Mouse (Mus musculus): Measurements from ENCODE around the gene Sun1.

The Sun1 gene

DNA sequence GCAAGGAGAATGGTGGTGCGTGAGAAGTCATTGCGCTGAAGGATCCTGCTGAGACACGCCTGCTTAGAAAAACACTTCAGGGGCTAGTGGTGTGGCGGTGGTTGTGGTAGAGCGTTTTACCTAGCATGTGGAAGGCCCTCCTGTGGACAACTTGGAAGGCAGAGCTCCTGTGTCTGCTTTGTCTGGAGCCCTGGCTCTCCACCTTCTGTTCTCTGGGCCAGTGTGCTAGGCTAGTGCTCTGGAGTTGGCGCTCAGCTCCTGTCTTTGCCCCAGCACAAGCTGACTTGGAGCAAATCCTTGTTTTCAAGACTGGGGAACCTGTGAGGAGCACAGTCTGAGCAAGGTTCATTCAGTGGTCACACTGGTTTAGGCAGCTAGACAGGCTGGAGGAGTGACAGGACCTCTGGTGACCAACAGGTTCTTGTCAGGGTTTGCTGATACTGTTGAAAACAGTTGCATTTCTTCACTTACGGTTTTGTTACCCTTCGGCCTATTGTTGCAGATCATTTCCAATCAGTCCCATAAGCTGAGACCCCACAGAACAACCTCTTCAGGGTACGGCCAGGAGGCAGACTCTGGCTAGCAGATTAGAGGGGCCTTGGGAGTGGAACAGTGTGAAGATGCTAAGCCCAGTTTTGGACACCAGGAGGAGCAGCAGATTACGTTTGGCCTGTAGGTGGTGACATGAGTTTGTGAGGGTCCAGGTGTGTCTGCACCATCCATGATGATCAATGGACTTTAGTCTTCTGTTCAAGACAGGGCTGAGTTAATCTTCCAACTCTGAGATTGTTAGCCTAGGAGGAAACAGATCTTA is 8.6 kb downstream of the Sun1 start:
- no peak for DNase-seq

DNA sequence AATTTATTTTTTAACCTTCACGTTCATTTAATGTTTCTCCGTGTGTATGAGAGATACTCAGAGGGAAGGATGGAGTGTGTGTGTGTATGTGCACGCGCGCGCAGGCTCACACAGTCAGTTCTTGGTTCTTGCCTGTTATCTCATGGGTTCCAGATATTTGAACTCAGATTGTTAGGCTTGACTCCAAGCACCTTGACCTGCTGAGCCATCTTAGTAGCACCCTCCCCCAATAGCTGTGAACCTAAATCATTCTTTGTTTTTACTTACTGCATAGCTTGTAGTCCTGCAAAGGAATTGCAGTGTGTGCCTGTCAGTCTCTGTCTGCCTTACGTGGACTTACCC is 9.2 kb downstream of the Sun1 start:
- DNase-seq: no peak

DNA sequence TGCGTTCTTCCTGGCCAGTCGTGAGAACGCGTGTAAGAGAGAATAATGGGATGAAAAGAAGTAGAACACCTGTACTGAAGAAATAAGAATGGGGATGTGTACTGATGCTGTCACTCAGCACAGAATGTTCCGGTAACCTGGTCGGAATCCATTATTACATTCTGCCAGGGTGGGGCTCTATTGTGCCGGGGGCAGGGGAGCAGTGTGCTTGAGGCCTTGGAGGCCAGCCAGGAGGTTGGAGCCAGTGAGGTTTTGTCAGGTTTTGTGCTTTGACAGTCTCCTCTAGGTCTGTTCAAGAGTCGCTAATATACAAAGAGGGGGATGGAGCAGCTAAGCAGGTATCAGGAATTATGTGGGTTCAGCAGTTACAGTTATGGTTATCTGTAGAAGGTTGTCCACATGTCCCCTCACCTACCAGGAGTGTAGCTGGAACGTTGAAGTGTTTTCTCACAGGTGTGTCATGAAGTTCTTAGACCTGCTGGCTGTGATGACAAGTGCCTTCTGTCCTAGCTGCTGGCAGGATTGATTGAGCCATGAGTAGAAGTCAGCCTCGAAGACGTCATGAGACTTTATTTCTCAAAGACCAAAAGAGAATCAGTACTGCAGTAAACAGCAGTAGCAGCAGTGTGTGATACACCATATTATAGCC is 11.4 kb downstream of the Sun1 start:
- DNase-seq: no peak

DNA sequence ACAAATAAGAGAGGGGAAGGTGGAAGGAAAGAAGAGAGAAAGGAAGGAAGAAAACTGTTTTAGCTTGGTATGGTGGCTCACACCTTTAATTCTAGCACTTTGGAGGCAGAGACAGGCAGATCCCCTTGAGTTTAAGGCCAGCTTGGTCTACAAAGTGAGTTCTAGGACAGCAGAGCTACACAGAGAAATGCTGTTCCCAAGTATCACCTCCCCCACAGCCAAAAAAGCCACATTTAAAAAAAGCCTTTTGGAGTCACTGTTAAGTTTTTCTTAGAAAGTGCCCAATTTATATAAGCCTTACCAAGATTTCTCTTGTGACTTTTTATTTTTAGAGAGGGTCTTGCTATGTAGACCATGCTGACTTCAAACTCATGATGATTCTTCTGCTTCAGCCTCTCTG is 13.9 kb downstream of the Sun1 start:
- DNase-seq: no peak

DNA sequence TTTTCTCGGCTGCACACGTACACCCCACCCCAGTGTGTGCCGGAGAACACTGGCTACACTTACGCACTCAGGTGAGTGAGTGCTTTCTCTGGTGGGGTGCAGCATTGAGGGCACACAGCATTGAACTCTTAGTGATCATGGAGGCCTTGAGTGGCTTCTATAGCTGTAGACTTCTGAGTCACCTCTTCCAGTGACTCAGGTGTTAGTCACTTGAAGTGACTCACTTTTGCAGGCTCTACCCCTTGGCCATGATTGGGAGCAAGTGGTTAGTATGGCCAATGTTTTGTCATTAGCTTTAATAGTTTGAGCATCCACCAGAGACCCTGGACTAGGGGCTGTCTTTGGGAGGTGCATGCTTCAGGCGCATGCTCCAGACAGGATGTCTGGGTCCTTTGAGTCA is 14.7 kb downstream of the Sun1 start:
- DNase-seq: no peak

DNA sequence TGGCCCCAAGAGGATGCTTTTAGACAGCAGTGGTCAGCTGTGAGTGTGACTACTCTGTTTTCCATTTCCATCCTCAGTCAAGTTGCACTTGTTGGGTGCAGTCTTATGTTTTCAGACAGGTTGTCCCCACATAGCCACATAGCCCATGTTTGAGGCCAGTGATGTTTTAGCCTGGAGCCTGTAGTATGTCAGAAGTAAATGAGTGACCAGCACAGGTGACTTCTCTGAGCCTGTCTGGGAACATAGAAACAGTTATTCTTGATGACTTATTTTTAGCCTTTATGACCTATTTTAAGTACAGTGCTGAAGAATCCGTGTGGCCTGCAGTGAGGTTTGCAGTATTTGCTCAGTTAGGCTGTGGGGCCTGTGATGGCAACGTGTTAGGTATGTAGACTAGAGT is 15.7 kb downstream of the Sun1 start:
- no peak for DNase-seq

DNA sequence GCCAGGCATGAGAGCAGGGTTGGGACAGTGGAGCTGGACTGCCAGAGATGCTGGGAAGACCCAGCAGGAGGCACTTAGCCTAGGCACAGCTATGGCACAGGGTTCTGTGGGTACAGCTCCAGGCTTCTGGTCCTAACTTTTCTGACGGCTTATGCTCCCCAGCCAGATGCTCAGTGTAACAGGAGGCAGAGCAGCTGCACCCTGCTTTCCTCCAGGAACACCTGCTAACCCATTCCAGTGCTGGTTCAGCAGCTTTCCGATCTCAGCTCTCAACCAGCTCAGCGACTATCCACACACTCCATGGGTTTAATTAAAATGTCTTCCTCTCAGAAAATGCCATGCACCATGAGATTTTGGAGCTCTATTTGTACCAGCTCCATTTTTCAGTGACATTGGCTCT is 16.3 kb downstream of the Sun1 start:
- no peak for DNase-seq

DNA sequence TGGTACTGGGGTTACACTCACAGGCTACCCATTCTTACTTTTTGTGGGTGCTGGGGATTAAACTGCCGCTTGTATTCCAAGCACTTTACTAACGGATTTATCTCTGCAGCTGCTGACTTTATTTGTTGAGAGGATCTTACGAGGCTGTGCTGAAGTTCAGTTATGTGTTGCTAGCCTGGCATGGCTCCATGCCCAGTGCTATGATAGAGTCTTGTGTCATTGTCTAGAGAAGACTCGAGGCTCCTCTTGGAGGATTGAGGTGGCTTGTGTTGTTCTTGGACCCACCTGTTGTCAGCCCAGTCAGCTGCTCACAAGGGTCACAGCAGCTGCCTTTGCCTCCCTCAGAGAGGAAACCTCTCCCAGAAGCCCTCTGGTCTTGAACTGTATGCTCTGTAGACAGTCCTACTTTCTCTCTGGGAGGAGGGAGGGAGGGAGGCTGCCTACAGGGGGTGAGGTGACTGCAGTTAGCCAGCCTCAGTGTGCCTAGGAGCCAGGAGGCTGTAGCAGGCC is 19.6 kb downstream of the Sun1 start:
- DNase-seq: no peak

DNA sequence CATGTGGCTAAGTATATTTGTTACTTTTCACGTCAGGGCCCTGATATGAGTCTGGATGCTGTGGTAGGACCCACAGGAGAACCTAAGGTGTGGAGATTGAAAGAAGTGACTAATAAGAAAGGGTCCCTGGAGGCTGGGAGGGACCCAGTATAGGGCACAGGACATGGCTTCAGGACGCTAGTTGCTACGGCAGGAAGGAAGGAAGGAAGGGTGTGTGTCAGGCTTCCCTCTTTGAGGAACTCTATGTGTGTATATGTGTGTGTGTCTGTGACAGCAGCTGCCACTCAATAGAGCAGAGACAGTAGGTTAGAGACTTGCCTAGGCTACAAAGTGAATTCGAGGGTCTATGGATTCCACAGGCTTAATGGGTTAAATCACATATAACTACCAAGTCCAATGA is 20.2 kb downstream of the Sun1 start:
- DNase-seq: no peak

DNA sequence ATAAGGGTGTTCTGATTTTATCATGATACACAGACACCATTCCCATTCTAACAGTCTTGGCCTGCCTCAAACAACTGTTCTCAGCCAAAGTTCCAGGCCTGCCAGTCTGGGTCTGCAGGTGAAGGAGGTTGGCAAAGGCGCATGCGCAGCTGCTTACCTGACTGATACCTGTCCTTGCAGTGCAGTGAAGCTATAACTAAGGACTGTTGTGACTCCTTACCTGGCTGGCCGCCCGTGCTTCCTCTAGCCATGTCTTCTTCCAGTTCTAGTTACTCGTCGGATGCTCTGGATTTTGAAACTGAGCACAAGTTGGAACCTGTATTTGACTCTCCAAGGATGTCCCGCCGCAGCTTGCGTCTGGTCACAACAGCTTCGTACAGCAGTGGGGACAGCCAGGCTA is 22.9 kb downstream of the Sun1 start:
- DNase-seq: no peak

DNA sequence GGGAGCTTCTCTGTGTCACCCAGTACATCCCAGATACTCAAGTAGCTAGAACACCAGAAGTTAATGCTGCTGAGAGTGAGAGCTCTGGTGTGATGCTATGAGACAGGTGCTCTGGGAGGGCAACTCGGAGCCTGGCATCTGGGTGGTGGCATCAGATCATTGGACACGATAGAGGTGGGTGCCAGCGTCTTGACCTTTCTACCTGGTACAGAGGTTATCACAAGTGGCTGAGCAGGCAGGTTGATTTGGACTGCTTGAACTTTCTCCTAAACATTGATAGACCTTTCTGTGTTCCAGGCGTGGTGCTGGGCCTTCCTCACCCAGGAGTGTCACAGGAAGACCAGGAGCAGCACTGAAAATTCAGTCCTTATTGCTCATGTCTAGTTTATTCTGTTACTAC is 26.8 kb downstream of the Sun1 start:
- DNase-seq: no peak

DNA sequence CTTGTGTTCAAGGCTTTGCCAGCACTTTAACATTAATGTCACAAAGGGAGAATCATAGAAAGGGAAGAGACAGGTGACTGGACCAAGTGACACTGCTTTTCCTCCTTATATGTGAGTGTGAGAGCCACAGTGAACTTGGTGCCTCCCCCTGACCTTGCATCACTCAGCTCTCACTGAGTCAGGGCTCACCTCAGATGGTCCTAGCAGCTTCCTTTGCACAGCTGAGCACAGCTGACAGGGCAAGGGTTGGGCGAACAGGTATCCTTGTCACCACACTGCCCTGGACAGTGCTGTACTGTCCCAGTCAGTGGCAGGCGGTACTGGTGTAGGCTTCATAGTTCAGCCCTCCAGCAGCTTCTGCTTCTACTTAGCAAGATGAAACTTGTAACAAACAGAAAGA is 27.2 kb downstream of the Sun1 start:
- DNase-seq: no peak

DNA sequence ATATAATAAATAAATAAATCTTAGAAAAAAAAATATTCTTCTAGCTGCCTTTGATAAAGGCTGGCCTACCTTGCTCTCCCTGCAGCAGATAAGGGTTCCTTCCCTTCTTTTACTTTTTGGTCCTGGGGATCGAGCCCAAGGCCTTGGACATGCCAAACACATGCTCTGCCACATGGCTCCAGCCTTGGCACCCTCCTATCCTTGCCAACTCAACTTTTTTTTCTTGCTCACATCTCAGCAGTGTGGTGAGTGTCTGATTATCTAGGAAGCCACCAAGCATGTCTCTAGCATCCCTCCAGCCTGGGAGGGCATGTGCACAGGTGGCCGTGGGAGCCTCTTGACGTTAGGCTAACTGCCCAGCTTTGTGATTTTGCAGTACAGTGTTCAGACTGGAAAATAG is 27.9 kb downstream of the Sun1 start:
- no peak for DNase-seq

DNA sequence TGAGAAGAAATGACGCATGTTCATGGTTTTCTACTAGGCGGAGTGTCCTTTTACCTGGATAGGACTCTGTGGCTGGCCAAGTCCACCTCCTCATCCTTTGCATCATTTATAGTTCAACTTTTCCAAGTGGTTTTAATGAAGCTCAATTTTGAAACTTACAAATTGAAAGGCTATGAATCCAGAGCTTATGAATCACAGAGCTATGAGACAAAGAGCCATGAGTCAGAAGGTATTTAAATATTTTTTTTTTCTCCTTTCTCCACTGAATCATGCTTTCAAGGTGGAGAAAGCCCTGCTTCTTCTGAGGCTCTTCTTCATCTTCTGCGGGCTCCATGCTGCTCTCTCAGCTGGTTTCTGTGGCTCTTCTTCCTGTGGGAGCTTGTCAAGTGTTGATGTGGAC is 29.3 kb downstream of the Sun1 start:
- no peak for DNase-seq

DNA sequence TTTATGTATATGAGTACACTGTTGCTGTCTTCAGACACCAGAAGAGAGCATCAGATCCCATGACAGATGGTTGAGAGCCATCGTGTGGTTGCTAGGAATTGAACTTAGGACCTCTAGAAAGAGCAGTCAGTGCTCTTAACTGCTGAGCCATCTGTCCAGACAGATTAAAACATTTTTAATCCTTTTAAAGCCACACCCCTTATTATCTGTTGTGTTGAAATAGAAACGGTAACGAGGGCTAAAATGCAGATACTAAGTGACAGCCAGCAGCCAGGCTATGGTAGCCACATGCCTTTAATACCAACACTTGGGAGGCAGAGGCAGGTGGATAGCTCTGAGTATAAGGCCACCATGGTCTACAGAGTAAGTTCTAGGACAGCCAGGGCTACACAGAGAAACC is 31.6 kb downstream of the Sun1 start:
- peak; percentile 69 for DNase-seq

DNA sequence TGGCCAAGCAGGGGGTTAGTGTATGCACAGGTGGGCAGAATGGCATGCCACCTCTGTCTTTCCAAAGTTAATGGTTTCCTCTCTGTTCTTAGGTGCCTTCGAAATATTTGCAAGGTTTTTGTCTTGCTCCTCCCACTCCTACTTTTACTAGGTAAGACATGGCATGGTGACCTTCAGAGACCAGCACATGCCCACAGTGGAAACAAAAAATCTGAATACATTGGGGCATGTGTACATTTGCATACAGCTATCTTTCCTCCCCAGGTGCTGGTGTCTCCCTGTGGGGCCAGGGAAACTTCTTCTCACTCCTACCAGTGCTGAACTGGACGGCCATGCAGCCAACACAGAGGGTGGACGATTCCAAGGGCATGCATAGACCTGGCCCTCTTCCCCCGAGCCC is 34.0 kb downstream of the Sun1 start:
- no peak for DNase-seq

DNA sequence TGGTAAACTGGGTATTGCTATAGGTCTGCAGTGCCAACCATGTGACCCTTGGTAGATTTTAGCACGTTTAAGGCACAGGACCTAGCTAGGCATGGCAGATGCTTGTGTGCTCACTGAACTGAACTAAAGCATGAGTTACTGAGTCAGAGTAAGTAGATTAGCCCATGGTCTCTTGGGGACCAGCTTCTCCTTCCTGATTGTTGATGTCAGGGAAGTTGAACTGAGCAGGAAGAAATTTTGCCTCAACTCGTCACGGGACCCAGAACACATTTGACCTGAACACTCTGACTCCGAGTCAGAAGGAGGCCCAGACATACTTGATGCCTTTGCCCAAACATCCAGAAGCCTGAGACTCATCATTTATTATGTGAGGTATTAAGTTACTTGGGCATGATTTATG is 37.0 kb downstream of the Sun1 start:
- DNase-seq: no peak

DNA sequence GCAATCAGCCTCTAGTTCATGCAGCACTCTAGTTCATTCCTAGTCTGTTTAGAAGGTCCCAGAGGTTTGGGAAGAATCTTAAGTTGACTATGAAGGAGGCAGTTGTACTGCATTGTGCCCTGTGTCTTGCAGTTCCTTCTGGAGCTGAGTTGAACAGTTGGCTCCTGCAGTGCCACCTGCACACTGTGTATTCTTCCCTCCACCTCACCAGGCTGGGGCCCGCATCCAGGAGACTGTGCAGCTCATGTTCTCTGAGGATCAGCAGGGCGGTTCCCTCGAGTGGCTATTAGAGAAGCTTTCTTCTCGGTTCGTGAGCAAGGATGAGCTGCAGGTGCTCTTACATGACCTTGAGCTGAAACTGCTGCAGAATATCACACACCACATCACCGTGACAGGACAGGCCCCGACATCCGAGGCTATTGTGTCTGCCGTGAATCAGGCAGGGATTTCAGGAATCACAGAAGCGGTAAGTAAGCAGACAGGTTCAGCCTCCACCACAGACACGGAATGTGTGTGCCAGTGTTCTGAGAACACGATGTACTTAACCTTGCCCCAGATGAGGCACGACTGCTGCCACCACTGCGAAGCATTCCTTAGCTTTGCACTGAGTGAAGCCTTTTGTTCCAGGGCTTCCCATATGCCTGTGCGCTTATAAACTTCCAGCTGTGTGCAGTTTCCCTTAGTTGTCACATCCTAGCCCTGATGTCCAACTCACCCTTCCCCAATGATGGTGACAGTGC is 40.8 kb downstream of the Sun1 start:
- DNase-seq: no peak

DNA sequence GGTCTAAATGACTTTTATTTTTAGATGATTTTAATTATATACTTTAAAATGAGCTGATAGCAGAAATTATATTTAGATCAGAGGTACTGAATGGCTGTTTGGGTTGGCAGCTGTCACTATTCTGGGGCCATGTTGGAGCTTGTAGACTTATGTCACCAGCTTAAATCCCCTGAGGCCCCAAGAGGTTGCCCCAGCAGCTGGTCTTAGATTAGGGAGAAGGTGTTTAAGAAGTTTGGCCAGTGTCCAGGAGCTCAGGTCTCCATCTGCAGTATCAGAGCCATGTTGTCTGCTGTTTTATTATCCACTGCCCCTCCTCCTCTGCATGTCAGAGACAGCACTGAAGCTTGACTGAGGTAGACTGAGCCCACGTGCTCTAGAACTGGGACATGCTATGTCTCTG is 42.9 kb downstream of the Sun1 start:
- peak; percentile 86 for DNase-seq

DNA sequence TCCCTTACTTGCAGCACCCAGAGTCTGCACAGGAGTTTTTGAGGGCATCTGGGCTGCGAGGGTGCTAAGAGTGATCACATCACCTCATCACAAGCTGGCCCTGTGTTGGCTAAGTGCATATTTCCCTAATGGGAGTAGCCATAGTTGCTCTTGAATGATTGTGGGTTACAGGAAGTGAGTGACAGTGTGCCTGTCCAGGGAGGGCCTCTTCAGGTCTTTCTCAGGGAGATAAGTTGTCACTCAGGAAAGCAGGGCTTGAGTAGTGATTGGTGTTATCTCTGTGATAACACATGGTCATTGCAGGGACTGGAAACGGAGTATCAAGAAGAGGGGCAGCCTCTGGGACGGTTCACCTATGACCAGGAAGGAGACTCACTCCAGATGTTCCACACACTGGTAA is 47.3 kb downstream of the Sun1 start:
- DNase-seq: no peak

DNA sequence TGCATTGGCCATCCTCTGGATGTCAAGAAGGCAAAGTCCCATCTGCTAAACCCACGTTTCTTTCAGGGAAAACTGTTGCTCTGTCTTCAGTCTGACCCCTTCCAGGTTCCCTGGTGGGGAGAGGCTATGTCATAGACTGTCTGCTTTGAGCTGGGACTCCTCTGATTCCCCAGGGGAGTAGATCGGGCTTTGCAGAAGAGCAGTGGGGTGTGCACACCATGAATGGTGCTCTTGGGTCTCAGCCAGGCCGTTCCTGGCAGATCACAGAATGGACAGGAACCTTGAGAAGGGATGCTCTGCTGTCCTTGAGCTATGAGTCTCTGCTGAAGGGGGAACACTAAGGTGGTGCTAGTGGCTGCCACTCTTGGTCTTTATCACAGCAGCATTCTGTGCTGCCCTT is 48.4 kb downstream of the Sun1 start:
- no peak for DNase-seq

DNA sequence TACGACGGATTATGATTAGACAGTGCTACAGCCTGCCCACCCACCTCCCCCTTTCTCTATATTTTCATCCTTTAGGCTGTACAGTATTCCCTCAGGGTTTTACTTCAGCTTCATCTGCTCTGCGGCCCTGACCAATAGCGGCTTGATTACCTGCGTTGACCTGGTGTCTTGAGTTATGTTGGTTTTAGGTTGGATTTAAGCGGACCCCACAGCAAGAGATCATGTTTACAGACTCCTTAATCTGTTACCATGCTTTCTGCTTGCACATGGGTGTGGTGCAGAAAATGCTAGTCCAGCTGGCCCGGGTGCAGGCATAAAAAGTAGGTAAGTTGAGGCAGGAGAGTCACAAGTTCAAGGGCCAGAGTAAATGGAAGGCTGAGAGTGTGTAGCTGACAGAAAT is 50.8 kb downstream of the Sun1 start:
- no peak for DNase-seq

DNA sequence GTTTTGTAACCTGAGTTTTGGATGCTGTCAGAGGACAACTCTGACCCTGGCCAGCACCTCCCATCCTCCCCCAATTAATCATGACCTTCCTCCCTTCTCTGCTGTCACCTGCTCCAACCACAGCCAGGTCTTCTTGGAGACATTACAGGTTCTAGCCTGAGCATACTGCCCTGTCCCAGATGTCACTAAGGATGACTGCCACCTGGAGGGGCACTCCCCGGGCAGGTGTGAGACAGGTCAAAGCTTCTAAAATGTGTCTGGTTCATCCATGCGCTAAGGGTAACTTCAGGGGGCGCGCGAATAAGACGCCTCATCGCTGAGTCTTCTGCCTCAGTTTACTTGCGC is 51.3 kb downstream of the Sun1 start:
- DNase-seq: no peak
